Mouse (Mus musculus) intestine, embryonic 14.5 days (tissue): ENCODE measurements at regions not wholly inside any gene's neighbourhood (a gene's known extent, or its start where the extent isn't known, plus 50 kb on each side); places are given as distances from the start of the nearest gene placed in this dataset.
"Not testable (repeated sequence)": the region's sequence is repeated elsewhere in the genome, so short reads cannot be mapped to it uniquely, and the experiment has no call there.

Experiments
- ATAC-seq: fragments of 200-750 bp; cut with Nextera tagmentation; replicated peaks from 2 replicates; pipeline ENCODE4 v1.8.0; 2017; ENCODE audit warnings: low read depth, moderate number of reproducible peaks, moderate TSS enrichment, moderate library complexity; ENCODE audit not compliant: low FRiP score, low TSS enrichment
- DNase-seq: peaks from one replicate; pipeline ENCODE4 v3.0.0-alpha.2; 2018; ENCODE audit warnings: low spot score
- H3K27ac ChIP-seq: fragments of 300-500 bp; sonication (generic); 2 replicates; pipeline ENCODE4 v1.5.1; 2014; ENCODE audit warnings: low read depth, mild to moderate bottlenecking, control low read depth
- H3K27me3 ChIP-seq: fragments of 300-500 bp; sonication (generic); replicated peaks from 2 replicates; pipeline ENCODE4 v1.6.1; 2014; ENCODE audit warnings: low read length, control low read depth; ENCODE audit not compliant: control insufficient read depth, insufficient read depth
- H3K36me3 ChIP-seq: fragments of 300-500 bp; sonication (generic); 2 replicates; pipeline ENCODE4 v1.6.1; 2014; ENCODE audit warnings: low read length, control low read depth; ENCODE audit not compliant: control insufficient read depth, insufficient read depth
- H3K4me1 ChIP-seq: fragments of 300-500 bp; sonication (generic); replicated peaks from 2 replicates; pipeline ENCODE4 v1.6.1; 2014; ENCODE audit warnings: low read length, control low read depth, mixed read lengths; ENCODE audit not compliant: control insufficient read depth, insufficient read depth
- H3K4me2 ChIP-seq: fragments of 300-500 bp; sonication (generic); 2 replicates; pipeline ENCODE4 v1.6.1; 2014; ENCODE audit warnings: low read length
- H3K4me3 ChIP-seq: fragments of 300-500 bp; sonication (generic); 2 replicates; pipeline ENCODE4 v1.5.1; 2014; ENCODE audit warnings: low read depth, low read length, control low read depth, mixed read lengths
- H3K9ac ChIP-seq: fragments of 300-500 bp; sonication (generic); 2 replicates; pipeline ENCODE4 v1.6.1; 2014; ENCODE audit warnings: mild to moderate bottlenecking, low read length
- H3K9me3 ChIP-seq: fragments of 300-500 bp; sonication (generic); 2 replicates; pipeline ENCODE4 v1.6.1; 2016; ENCODE audit warnings: low read length, control low read depth; ENCODE audit not compliant: control insufficient read depth
- WGBS: fragments of 180-500 bp; shearing (Covaris S2); extraction: QIAGEN DNeasy Blood & Tissue Kit; methylation state at CpG from one replicate; pipeline ENCODE4 v1.1.7; 2014; 5-methylcytosine and 5-hydroxymethylcytosine counted together

GRCm38 (mm10) chr6:16765354-16765753 is 132.9 kb downstream of the Tfec start:
- peak overlapping the region; percentile 34 for H3K27ac ChIP-seq
- no peak for DNase-seq

GRCm38 (mm10) chr6:16764707-16765106 is 133.5 kb downstream of the Tfec start:
- Histone ChIP-seq H3K9ac (no peak overlapping the region), H3K4me3 (no peak overlapping the region), H3K4me2 (0 out of 2 replicates have a peak overlapping the region, but pooled peaks have one; percentile 2), H3K27ac (peak overlapping the region; percentile 36; the same call in 1 of the 2 replicates), H3K9me3 (no peaks in the 10 kb centered on the region), H3K4me1 (no peaks in the 10 kb centered on the region; the same call in 1 of the 2 replicates), H3K36me3 (no peaks in the 10 kb centered on the region), H3K27me3 (no peaks in the 10 kb centered on the region)
- WGBS, result 17% methylated on average over 5 of the region's 5 CpGs
- DNase-seq, result no peak
- ATAC-seq, result 0 out of 2 replicates have a peak, but pooled peaks have one; percentile 64

More at GRCm38 (mm10) chr6:16765354-16765753, 132.9 kb downstream of the Tfec start:
- 0 out of 2 replicates have a peak, but pooled peaks have one; percentile 43 for ATAC-seq
- H3K36me3 ChIP-seq, result no peaks in the 10 kb centered on the region
- no peaks in the 10 kb centered on the region for H3K9me3 ChIP-seq
- H3K4me2 ChIP-seq, result no peak overlapping the region
- no peaks in the 10 kb centered on the region; the same call in 1 of the 2 replicates for H3K4me1 ChIP-seq
- WGBS, result 24% methylated on average over 4 of the region's 4 CpGs
- no peaks in the 10 kb centered on the region for H3K27me3 ChIP-seq
- H3K4me3 ChIP-seq, result no peak overlapping the region
- H3K9ac ChIP-seq, result no peak overlapping the region

- not testable (repeated sequence) for DNase-seq, ATAC-seq, H3K4me3 ChIP-seq, H3K27me3 ChIP-seq, H3K27ac ChIP-seq, H3K36me3 ChIP-seq, H3K4me2 ChIP-seq, H3K4me1 ChIP-seq, H3K9me3 ChIP-seq, H3K9ac ChIP-seq
- 76% methylated on average over 1 of the region's 1 CpGs for WGBS
These were observed 143.2 kb downstream of the Tfec start for GRCm38 (mm10) chr6:16755044-16755443.

- DNase-seq (no peak), ATAC-seq (no peak)
- Histone ChIP-seq H3K27ac (no peak overlapping the region), H3K27me3 (no peaks in the 10 kb centered on the region), H3K4me2 (no peak overlapping the region), H3K9me3 (no peaks in the 10 kb centered on the region), H3K4me1 (no peaks in the 10 kb centered on the region), H3K4me3 (no peak overlapping the region), H3K36me3 (no peaks in the 10 kb centered on the region), H3K9ac (no peak overlapping the region)
- WGBS, result 81% methylated on average over 7 of the region's 7 CpGs
These were observed 165.1 kb downstream of the Tfec start for GRCm38 (mm10) chr6:16733184-16733583.

- no peaks in the 10 kb centered on the region for H3K27me3 ChIP-seq
- no peak for ATAC-seq
- no peaks in the 10 kb centered on the region for H3K9me3 ChIP-seq
- H3K4me1 ChIP-seq, result no peaks in the 10 kb centered on the region
- DNase-seq, result no peak
- no peak overlapping the region for H3K4me3 ChIP-seq
- H3K36me3 ChIP-seq, result no peaks in the 10 kb centered on the region
- H3K27ac ChIP-seq, result no peak overlapping the region
- H3K9ac ChIP-seq, result no peak overlapping the region
- WGBS, result 68% methylated on average over 3 of the region's 3 CpGs
- H3K4me2 ChIP-seq, result no peak overlapping the region
These were observed 166.1 kb downstream of the Tfec start for GRCm38 (mm10) chr6:16732095-16732494.

- Histone ChIP-seq H3K9ac (no peak overlapping the region), H3K4me2 (no peak overlapping the region), H3K4me3 (no peak overlapping the region), H3K27ac (no peak overlapping the region), H3K4me1 (no peaks in the 10 kb centered on the region), H3K27me3 (no peaks in the 10 kb centered on the region), H3K9me3 (no peaks in the 10 kb centered on the region), H3K36me3 (no peaks in the 10 kb centered on the region)
- ATAC-seq (no peak), DNase-seq (no peak)
- 50% methylated on average over 13 of the region's 13 CpGs for WGBS
These were observed 170.9 kb downstream of the Tfec start for GRCm38 (mm10) chr6:16727256-16727890.

- 89% methylated on average over 2 of the region's 2 CpGs for WGBS
- Histone ChIP-seq H3K9me3 (no peaks in the 10 kb centered on the region), H3K9ac (no peak overlapping the region), H3K27me3 (no peaks in the 10 kb centered on the region), H3K27ac (no peak overlapping the region), H3K4me2 (no peak overlapping the region), H3K4me1 (no peaks in the 10 kb centered on the region), H3K36me3 (no peaks in the 10 kb centered on the region), H3K4me3 (no peak overlapping the region)
- no peak for ATAC-seq
- no peak for DNase-seq
These were observed 173.0 kb downstream of the Tfec start for GRCm38 (mm10) chr6:16725256-16725655.

- no peaks in the 10 kb centered on the region for H3K27me3 ChIP-seq
- no peak overlapping the region for H3K4me2 ChIP-seq
- DNase-seq, result no peak
- WGBS, result 94% methylated on average over 4 of the region's 4 CpGs
- no peak overlapping the region for H3K9ac ChIP-seq
- ATAC-seq, result no peak
- H3K36me3 ChIP-seq, result no peaks in the 10 kb centered on the region
- no peaks in the 10 kb centered on the region for H3K9me3 ChIP-seq
- no peak overlapping the region for H3K27ac ChIP-seq
- H3K4me3 ChIP-seq, result no peak overlapping the region
- H3K4me1 ChIP-seq, result no peaks in the 10 kb centered on the region
These were observed 193.7 kb downstream of the Tfec start for GRCm38 (mm10) chr6:16704496-16704895.

- Histone ChIP-seq H3K9me3 (no peaks in the 10 kb centered on the region), H3K4me3 (no peak overlapping the region), H3K36me3 (no peaks in the 10 kb centered on the region), H3K27me3 (no peaks in the 10 kb centered on the region), H3K4me2 (no peak overlapping the region), H3K9ac (no peak overlapping the region), H3K4me1 (no peaks in the 10 kb centered on the region), H3K27ac (no peak overlapping the region)
- 55% methylated on average over 3 of the region's 3 CpGs for WGBS
- DNase-seq (no peak), ATAC-seq (no peak)
These were observed 194.9 kb downstream of the Tfec start for GRCm38 (mm10) chr6:16703412-16703746.
